Mouse (Mus musculus) CH12.LX (cell line): ENCODE results near the gene Fbxl18. TPM values are rescaled to one million over a fixed set of nuclear protein-coding genes. Genes with fewer than 3 reads are reported as not detected.

ENCODE experiments used
- DNase-seq: peaks from one replicate; pipeline ENCODE4 v3.0.0-alpha.2; 2013; ENCODE audit errors: extremely low read depth
- H3K27ac ChIP-seq: 2 replicates; pipeline ENCODE4 v1.5.1; 2012; ENCODE audit warnings: low read depth, mild to moderate bottlenecking, control low read depth, moderate library complexity; ENCODE audit not compliant: insufficient read depth
- H3K27me3 ChIP-seq: replicated peaks from 2 replicates; pipeline ENCODE3; 2012; ENCODE audit warnings: inconsistent platforms
- H3K36me3 ChIP-seq, 2 experiments: replicated peaks in 1 of 2; 2 replicates each; pipeline versions ENCODE3 to v1.6.1; 2012; ENCODE audit warnings: inconsistent platforms in 1 of 2, low read length in 1 of 2, mild to moderate bottlenecking in 1 of 2, mixed read lengths in 1 of 2, moderate library complexity in 1 of 2; ENCODE audit not compliant: control insufficient read depth in 1 of 2, insufficient read depth in 1 of 2
- H3K4me1 ChIP-seq, 2 experiments: 2 replicates each; pipeline ENCODE4 v1.6.1; 2012; ENCODE audit warnings: inconsistent platforms in 1 of 2, moderate library complexity in 1 of 2; ENCODE audit not compliant: insufficient read depth in 2 of 2, control insufficient read depth in 1 of 2
- H3K4me2 ChIP-seq: 2 replicates; pipeline ENCODE4 v1.6.1; 2012; ENCODE audit warnings: low read depth, mild to moderate bottlenecking, control low read depth; ENCODE audit not compliant: poor library complexity, insufficient read depth, severe bottlenecking
- H3K4me3 ChIP-seq, 3 experiments: fragments of 150-350 bp in 1 of 3; sonication (generic) in 1 of 3; replicated peaks in 1 of 3; 2 replicates each; pipeline versions ENCODE3 to v1.5.1; 2011 to 2012; ENCODE audit warnings: low read depth in 2 of 3, low read length in 2 of 3, mild to moderate bottlenecking in 2 of 3, moderate library complexity in 2 of 3, control low read depth in 1 of 3, improper control_type of control experiment in 1 of 3, inconsistent platforms in 1 of 3, mixed read lengths in 1 of 3; ENCODE audit not compliant: poor library complexity in 1 of 3
- H3K79me2 ChIP-seq: replicated peaks from 2 replicates; pipeline ENCODE4 v1.6.1; 2012; ENCODE audit warnings: mild to moderate bottlenecking, moderate library complexity; ENCODE audit not compliant: control insufficient read depth, poor library complexity, insufficient read depth, severe bottlenecking; ENCODE audit errors: extremely low read depth
- H3K9ac ChIP-seq: 2 replicates; pipeline ENCODE4 v1.6.1; 2012; ENCODE audit warnings: low read depth, mild to moderate bottlenecking, control low read depth, moderate library complexity; ENCODE audit not compliant: insufficient read depth
- H3K9me3 ChIP-seq: replicated peaks from 2 replicates; pipeline ENCODE3; 2012; ENCODE audit warnings: low read length, inconsistent platforms, mixed read lengths
- CHD1 ChIP-seq: IDR thresholded peaks from 2 replicates; pipeline ENCODE4 v1.6.1; 2012; ENCODE audit warnings: low read depth, low read length, improper control_type of control experiment, inconsistent platforms
- CTCF ChIP-seq, 2 experiments: IDR thresholded peaks in 1 of 2; conservative IDR thresholded peaks in 1 of 2; 2 replicates each; pipeline ENCODE4 v1.5.1; 2011 to 2012; ENCODE audit warnings: low read depth in 2 of 2, low read length in 2 of 2, improper control_type of control experiment in 1 of 2, inconsistent platforms in 1 of 2, mild to moderate bottlenecking in 1 of 2, moderate library complexity in 1 of 2
- EP300 ChIP-seq: IDR thresholded peaks from 2 replicates; pipeline ENCODE4 v1.6.1; 2011; ENCODE audit warnings: low read length, improper control_type of control experiment
- ETS1 ChIP-seq: conservative IDR thresholded peaks from 2 replicates; pipeline ENCODE4 v1.6.1; 2012; ENCODE audit warnings: low read depth, mild to moderate bottlenecking, inconsistent platforms, low read length, improper control_type of control experiment, moderate library complexity
- GABPA ChIP-seq: IDR thresholded peaks from 2 replicates; pipeline ENCODE4 v1.6.1; 2012; ENCODE audit warnings: low read depth, low read length, improper control_type of control experiment, inconsistent platforms; ENCODE audit not compliant: insufficient replicate concordance
- HCFC1 ChIP-seq: IDR thresholded peaks from 2 replicates; pipeline ENCODE4 v1.6.1; 2012; ENCODE audit warnings: low read depth, mild to moderate bottlenecking, inconsistent platforms, low read length, improper control_type of control experiment
- JUN ChIP-seq: IDR thresholded peaks from 2 replicates; pipeline ENCODE4 v1.6.1; 2011; ENCODE audit warnings: low read depth, mild to moderate bottlenecking, low read length, improper control_type of control experiment, moderate library complexity; ENCODE audit not compliant: insufficient read depth
- MAZ ChIP-seq: IDR thresholded peaks from 2 replicates; pipeline ENCODE4 v1.6.1; 2012; ENCODE audit warnings: low read depth, mild to moderate bottlenecking, inconsistent platforms, low read length, improper control_type of control experiment, moderate library complexity
- MXI1 ChIP-seq: IDR thresholded peaks from 2 replicates; pipeline ENCODE4 v1.6.1; 2011; ENCODE audit warnings: mild to moderate bottlenecking, low read depth, low read length, improper control_type of control experiment
- MYC ChIP-seq: IDR thresholded peaks from 2 replicates; pipeline ENCODE4 v1.6.1; 2011; ENCODE audit warnings: low read depth, mild to moderate bottlenecking, improper control_type of control experiment, low read length
- NRF1 ChIP-seq: IDR thresholded peaks from 2 replicates; pipeline ENCODE4 v1.6.1; 2014; ENCODE audit warnings: low read depth, mild to moderate bottlenecking, inconsistent platforms, low read length, improper control_type of control experiment, moderate library complexity
- PAX5 ChIP-seq: IDR thresholded peaks from 2 replicates; pipeline ENCODE4 v1.6.1; 2012; ENCODE audit warnings: low read length, inconsistent platforms, mixed read lengths
- POLR2A ChIP-seq: IDR thresholded peaks from 2 replicates; pipeline ENCODE4 v1.6.1; 2011; ENCODE audit warnings: low read depth, mild to moderate bottlenecking, improper control_type of control experiment, low read length
- POLR2AphosphoS2 ChIP-seq: IDR thresholded peaks from 2 replicates; pipeline ENCODE4 v1.6.1; 2011; ENCODE audit warnings: low read depth, low read length, improper control_type of control experiment
- SIN3A ChIP-seq: IDR thresholded peaks from 2 replicates; pipeline ENCODE4 v1.6.1; 2012; ENCODE audit warnings: low read length, improper control_type of control experiment, inconsistent platforms
- TBP ChIP-seq: conservative IDR thresholded peaks from 2 replicates; pipeline ENCODE4 v1.6.1; 2011; ENCODE audit warnings: low read depth, low read length, improper control_type of control experiment
- TCF12 ChIP-seq: IDR thresholded peaks from 2 replicates; pipeline ENCODE4 v1.6.1; 2014; ENCODE audit warnings: low read depth, mild to moderate bottlenecking, inconsistent platforms, low read length, improper control_type of control experiment
- USF1 ChIP-seq: IDR thresholded peaks from 2 replicates; pipeline ENCODE4 v1.6.1; 2014; ENCODE audit warnings: low read depth, mild to moderate bottlenecking, inconsistent platforms, low read length, improper control_type of control experiment
- USF2 ChIP-seq: conservative IDR thresholded peaks from 2 replicates; pipeline ENCODE4 v1.6.1; 2011; ENCODE audit warnings: low read depth, low read length, improper control_type of control experiment
- ZC3H11A ChIP-seq: IDR thresholded peaks from 2 replicates; pipeline ENCODE4 v1.6.1; 2012; ENCODE audit warnings: low read depth, mild to moderate bottlenecking, inconsistent platforms, low read length, improper control_type of control experiment
- ZMIZ1 ChIP-seq: IDR thresholded peaks from 2 replicates; pipeline ENCODE4 v1.6.1; 2012; ENCODE audit warnings: low read depth, mild to moderate bottlenecking, inconsistent platforms, low read length, improper control_type of control experiment
- dilution Hi-C: fragments of 300-500 bp; cut with MboI; formaldehyde crosslinking; loops from 2 replicates; pipeline ENCODE4 v1.14.3; 2020; ENCODE audit warnings: low sequenced_read_pairs; ENCODE audit not compliant: extremely low pct_unique_long_range_greater_than_20kb, extremely low pct_ligation_motif_present
- in situ Hi-C: fragments of 300-500 bp; cut with MboI; formaldehyde crosslinking; loops from 3 replicates; pipeline ENCODE4 v1.14.3; 2019; ENCODE audit warnings: low sequenced_read_pairs, low pct_ligation_motif_present, low pct_unique_long_range_greater_than_20kb, mixed read lengths
- polyA plus RNA-seq: library from polyadenylated mRNA; unstranded; fragments of >175 nt; gene quantifications from 2 replicates; pipeline ENCODE4 v1.2.1, GENCODE M21; 2012; ENCODE audit warnings: low read depth; ENCODE audit not compliant: insufficient read length
- total RNA-seq, 2 experiments: library from RNA; depleted of rRNA; stranded (reverse); fragments of 300-350 nt in 1 of 2; fragments of >200 nt in 1 of 2; gene quantifications; 2 replicates each; pipeline ENCODE4 v1.2.3; 2012 to 2014

The Fbxl18 gene
- total and polyA plus RNA-seq, 3 experiments = 3.7 to 6.4 (median 5.5) TPM

GRCm38 (mm10) chr5:142836891-142837290 is 58.3 kb downstream of the Fbxl18 start:
- dilution Hi-C loops = no loop called here
- no peak for DNase-seq
- peaks cover 11% of the 10 kb centered on the region for H3K9me3 ChIP-seq
- H3K4me1 ChIP-seq = no peaks in the 10 kb centered on the region
- no peak overlapping the region for H3K27ac ChIP-seq
- no peaks in the 10 kb centered on the region for H3K36me3 ChIP-seq
- in situ Hi-C loops = loop anchor here (5.0 kb wide), 1 partner anchor 35 kb away; no protein-coding TSS in a partner anchor
- no peak for TF ChIP-seq HCFC1
- no peak for TF ChIP-seq NRF1
- TF ChIP-seq ETS1 = no peak
- TF ChIP-seq JUN = no peak
- no peak for TF ChIP-seq TBP
- TF ChIP-seq SIN3A = no peak
- no peak for TF ChIP-seq USF2
- TF ChIP-seq MAZ = no peak
- no peak for TF ChIP-seq GABPA
- no peak for TF ChIP-seq PAX5
- no peak for TF ChIP-seq ZMIZ1
- no peak for TF ChIP-seq MXI1
- no peak for TF ChIP-seq CTCF (conservative IDR thresholded peaks at IDR 0.05 in 1 of 2, IDR thresholded peaks at IDR 0.05 in 1 of 2; ENCODE audit: low read depth in 2 of 2, low read length in 2 of 2)
- no peak for TF ChIP-seq ZC3H11A
- no peak for TF ChIP-seq CHD1
- TF ChIP-seq EP300 = no peak
- no peak for TF ChIP-seq TCF12
- H3K27me3 ChIP-seq = peaks cover 7% of the 10 kb centered on the region
- no peak overlapping the region for H3K4me3 ChIP-seq
- H3K4me2 ChIP-seq = no peak overlapping the region
- no peaks in the 10 kb centered on the region for H3K79me2 ChIP-seq
- no peak overlapping the region for H3K9ac ChIP-seq

- Histone ChIP-seq H3K4me1 (no peaks in the 10 kb centered on the region), H3K27ac (no peak overlapping the region), H3K9ac (no peak overlapping the region), H3K27me3 (peaks cover 5% of the 10 kb centered on the region), H3K9me3 (peaks cover 21% of the 10 kb centered on the region), H3K4me3 (no peak overlapping the region), H3K36me3 (no peaks in the 10 kb centered on the region), H3K4me2 (no peak overlapping the region), H3K79me2 (no peaks in the 10 kb centered on the region)
- DNase-seq = no peak
- dilution Hi-C loops (no loop called here), in situ Hi-C loops (no loop called here)
- no peak for TF ChIP-seq USF1
- TF ChIP-seq GABPA = no peak
- no peak for TF ChIP-seq HCFC1
- no peak for TF ChIP-seq POLR2A
- TF ChIP-seq MYC = no peak
- no peak for TF ChIP-seq POLR2AphosphoS2
Observed at GRCm38 (mm10) chr5:142833646-142834438, 61.4 kb downstream of the Fbxl18 start.
